Mouse (Mus musculus): ENCODE measurements around the gene Colq. TPM values are rescaled to one million over a fixed set of nuclear protein-coding genes. Genes with fewer than 3 reads are reported as not detected.

Colq gene
- total RNA-seq, 2 experiments from 2014 or later, result 2.0 to 3.3 TPM

DNA sequence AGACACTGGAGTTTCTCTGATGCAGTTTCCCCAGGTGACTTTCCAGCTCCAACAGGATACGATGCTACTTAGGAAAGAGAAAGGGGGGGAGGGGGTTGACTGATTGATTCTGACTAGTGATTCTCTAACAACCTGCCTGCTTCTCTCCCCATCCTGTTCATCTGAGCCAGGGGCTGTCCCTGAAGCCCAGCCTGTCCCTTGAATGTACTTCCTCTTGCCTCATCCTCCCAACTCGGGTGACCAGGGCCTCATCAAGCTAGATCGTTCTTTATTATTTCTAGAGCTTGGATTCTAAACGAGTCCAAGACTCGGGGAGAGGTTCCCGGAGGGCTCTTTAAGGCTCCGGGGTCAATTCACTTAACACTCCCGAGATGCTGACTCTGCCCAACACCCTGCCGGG is 97.2 kb downstream of the Colq start:
- DNase-seq (ENCODE audit: extremely low spot score in 1 of 2, low spot score in 2 of 2), result no peak
- intact Hi-C loops (cut with DNase I), result no loop called here

DNA sequence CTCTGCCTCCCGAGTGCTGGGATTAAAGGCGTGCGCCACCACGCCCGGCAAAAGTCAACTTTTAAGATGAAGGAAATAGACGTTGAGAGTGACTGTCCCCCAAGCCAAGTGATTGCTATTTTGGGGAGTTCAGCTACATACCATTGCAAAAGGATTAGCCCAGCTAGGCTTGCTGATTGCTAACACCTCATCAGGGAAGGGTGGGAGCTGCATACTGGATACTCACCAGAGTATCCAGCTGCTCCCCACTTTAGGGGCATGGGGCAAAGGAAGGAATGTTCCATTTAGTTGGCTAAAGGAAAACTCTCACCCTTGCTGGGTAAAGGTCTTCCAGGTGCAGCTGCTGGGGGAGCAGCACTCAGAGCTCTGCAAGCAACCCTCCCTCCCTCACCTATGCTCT is 103.1 kb downstream of the Colq start:
- no peak for DNase-seq (ENCODE audit: extremely low spot score in 1 of 2, low spot score in 2 of 2)
- intact Hi-C loops (cut with DNase I), result no loop called here

DNA sequence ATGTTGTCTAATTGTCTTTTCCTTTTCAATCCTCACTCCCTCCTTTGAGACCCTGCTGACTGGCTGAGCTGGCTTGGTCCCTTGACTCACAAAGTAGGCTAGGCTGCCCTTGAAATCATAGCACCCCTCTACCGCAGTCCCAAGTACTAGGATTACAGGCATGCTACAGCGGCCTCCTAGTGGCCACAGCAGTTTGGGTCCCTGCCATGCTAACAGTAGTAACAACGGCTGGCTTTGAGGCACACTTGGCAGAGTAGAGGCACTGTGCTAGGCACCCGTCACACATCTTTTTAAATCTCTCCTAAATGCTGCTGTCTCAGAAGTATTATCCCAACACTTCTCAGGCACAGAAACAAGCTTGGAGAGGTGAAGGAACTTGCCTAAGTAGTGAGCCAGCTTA is 104.7 kb downstream of the Colq start:
- no peak for DNase-seq (ENCODE audit: extremely low spot score in 1 of 2, low spot score in 2 of 2)
- intact Hi-C loops (cut with DNase I), result no loop called here

DNA sequence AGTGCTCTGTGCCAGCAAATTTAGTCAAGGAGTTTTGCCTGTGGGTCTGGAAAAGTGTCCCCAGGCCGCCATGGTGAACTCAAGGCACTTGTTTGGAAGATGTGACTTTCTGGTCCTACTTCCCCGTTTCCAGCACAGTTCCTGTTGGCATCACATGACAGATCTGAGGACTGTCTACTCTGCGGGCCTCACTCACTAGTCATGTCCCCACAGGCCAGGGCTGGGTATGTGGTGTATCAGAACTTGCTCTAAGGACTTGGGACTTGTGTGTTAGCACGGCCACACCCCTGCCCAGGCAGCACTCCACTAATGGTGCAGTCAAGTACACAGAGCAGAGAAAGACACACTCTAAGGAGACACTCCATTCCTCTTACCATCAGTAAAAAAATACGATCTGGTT is 108.7 kb downstream of the Colq start:
- DNase-seq (ENCODE audit: extremely low spot score in 1 of 2, low spot score in 2 of 2), result no peak
- intact Hi-C loops (cut with DNase I), result no loop called here

DNA sequence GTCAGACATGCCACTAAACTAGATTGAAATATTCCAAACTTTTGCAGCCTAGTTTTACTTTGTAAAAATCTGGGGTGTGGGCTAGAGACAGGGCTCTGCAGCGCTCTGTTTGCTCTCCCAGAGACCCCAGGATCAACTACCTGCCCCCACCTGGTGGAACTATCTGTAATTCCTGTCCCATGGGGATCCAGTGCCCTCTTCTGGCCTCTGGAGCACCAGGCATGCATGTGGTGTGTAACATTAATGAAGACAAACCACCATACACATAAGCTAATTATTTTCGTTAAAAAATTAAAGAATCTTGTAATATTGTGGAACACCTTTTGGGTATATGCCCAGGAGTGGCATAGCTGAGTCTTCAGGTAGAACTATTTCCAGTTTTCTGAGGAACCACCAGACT is 117.8 kb downstream of the Colq start:
- intact Hi-C loops (cut with DNase I), result loop anchor here (5.0 kb wide), 3 partner anchors 91 to 201 kb away; no protein-coding TSS in a partner anchor
- no peak for DNase-seq (ENCODE audit: extremely low spot score in 1 of 2, low spot score in 2 of 2)

Other genes with a start within 250 kb of the Colq start
- gene Sh3bp5, start 155.3 kb downstream of the Colq start, total RNA-seq (2021), result 10 to 100 TPM; 76.4 to 80.0 TPM
- gene Eaf1, start 96.9 kb downstream of the Colq start, total RNA-seq (2021), result 10 to 100 TPM; 13.1 to 14.2 TPM
- gene Mettl6, start 96.3 kb downstream of the Colq start, total RNA-seq (2021), result 10 to 100 TPM; 26.5 to 27.3 TPM
- gene Gm49387, start 49.5 kb upstream of the Colq start, total RNA-seq (2021), result under 1 TPM in 1 of 2 experiments, not detected in 1; 0.79 TPM
- gene Btd, start 49.7 kb upstream of the Colq start, total RNA-seq (2021), result 1 to 10 TPM; 7.4 to 9.9 TPM
- 1 to 10 TPM; 6.4 to 7.8 TPM for gene Hacl1, start 49.9 kb upstream of the Colq start, total RNA-seq (2021)
- 10 to 100 TPM; 50.7 to 54.6 TPM for gene Ankrd28, start 239.3 kb upstream of the Colq start, total RNA-seq (2021)